Mouse (Mus musculus): ENCODE data around the gene Scn9a. TPM values are rescaled to one million over a fixed set of nuclear protein-coding genes. Genes with fewer than 3 reads are reported as not detected.
A peak's percentile ranks its signal among the peaks of the same experiment; 100 is the strongest.

The Scn9a gene
- total RNA-seq, 2 experiments from 2014 or later = 3.8 to 3.9 TPM

DNA sequence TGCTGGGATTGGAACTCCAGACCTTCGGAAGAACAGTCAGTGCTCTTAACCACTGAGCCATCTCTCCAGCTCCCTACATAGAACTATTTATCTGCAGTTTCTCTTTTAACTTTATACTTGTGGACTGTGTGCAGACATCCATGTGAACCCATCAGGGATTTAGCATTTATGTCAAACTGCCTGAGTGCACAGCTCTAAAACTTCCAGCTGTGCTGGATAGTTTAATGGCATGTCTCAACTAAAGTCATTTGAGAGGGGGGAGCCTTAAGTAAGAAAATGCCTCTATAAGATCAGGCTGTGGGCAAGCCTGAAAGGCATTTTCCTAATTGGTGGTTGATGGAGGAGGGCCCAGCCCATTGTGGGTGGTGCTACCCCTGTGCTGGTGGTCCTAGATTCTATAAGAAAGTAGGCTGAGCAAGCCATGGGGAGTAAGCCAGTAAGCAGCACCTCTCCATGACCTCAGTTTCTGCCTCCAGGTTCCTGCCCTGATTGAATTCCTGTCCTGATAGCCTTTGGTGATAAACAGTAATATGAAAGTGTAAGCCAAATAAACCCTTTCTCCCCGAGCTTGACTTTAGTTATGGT is 169.8 kb downstream of the Scn9a start:
- DNase-seq (ENCODE audit: low spot score in 2 of 2) = no peak

DNA sequence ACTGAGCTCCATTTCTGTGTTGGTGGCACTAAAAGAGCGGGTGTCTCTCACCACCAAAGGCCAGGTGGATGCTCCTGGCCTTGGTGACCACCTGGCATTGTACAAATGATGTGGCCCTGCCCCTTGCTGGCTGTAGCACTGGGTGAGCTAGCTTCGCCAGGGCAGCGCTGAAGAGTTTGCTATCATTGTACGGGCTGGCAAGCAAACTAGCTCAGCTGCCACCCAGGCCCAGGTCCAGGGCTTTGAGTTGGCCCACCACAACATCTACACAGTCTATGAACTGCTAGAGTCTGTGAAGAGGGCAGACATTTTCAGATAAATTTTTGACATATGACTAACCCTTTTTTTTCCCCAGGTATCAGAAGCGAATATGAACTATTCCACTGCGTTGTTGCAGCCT is 170.8 kb downstream of the Scn9a start:
- DNase-seq (ENCODE audit: low spot score in 2 of 2) = peak in 1 of 2 experiments; percentile 55

DNA sequence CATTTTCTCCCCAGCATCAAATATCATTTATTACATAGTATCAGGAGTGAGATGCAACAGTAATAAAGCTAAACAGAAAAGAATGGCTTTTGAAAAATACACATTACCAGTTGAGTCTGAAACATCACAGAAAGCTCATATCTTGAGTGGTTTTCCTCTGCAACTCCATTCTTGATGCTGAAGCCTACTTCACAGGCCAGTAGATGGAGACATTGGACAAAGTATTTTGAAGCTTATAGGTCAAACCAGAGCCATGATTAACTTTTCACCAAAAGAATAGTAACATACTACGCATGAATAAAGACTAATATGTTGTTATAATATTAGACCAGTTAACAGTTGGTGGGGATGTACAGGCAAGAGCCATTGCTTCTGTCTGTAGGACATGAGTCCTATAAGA is 172.3 kb downstream of the Scn9a start:
- DNase-seq (ENCODE audit: low spot score in 2 of 2) = no peak

DNA sequence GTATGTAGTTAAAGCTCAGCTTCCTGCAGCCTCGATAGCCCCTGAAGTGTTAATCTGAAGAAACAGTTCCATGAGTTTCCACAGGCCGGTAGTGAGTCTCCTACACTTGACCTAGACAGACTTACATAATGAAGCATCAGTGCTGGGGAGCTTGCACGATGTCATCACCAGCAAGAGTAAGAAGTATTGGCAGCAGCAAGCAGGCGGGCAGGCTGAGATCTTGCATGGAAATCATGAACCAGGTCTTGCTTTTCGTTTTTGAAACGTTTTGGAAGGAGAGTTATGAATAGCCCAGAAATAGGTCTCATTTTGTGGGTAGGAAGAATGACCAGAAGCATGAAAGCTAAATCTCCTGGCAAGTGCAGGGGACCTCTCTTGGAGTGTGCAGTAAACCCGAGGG is 194.1 kb downstream of the Scn9a start, which contains the start of gene Scn1a:
Scn1a (minus strand) TSS at position 130 of the 400 bp plus-strand sequence.
- DNase-seq (ENCODE audit: low spot score in 2 of 2) = no peak

DNA sequence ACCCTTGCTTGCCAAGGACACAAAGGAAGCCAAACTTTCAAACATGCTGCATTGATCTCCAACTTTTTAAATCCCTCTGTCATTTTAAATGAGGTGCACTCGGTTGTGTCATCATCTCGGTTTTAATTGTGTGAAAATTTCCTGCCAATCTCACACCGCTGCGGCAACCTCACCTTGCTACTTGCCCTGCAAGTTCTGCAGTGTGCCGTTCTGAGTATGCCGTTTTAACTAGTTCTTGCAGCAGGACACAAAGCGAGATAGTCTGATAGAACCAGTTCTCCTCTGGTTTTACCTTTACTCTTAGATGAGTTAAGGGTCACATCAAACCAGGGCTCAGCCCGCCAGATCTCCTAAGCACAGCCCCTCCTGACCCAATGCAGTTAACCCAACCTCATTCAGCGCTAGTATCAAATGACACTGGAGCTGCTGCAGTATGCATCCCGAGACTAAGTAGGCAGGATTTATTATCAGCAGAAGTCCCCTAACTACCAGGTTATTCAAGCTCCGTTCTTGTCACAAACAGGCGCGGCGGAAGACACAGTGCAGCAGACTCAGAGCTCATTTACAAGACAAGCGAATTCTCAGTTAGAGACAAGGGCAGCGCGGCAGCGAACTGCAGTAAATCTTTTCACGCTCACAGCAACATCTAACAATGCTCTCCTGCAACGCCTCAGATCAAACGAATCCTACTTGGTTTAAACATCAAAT is 194.8 kb downstream of the Scn9a start:
- DNase-seq (ENCODE audit: low spot score in 2 of 2) = peak in 1 of 2 experiments; percentile 15

DNA sequence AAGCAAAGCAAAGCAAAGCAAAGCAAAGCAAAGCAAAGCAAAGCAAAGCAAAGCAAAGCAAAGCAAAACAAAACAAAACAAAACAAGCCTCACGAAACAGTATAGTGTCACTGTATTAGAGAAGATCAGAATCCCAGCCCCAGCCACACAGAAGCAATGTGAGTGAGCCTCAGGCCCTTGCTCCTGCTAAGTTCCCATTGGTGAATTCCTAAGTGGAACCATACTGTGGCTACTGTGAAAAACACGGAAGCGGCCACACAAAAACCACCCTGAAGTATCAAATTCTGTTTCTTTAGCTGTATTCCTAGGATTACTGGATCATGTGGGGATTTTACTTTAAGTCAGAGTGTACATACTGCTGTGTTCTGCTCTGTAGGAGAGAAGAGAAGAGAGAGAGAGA is 198.5 kb downstream of the Scn9a start:
- DNase-seq (ENCODE audit: low spot score in 2 of 2) = no peak

Other genes starting within 250 kb of the Scn9a start
- 10 to 100 TPM; 49.6 to 60.0 TPM for gene Scn1a, start 194.1 kb downstream of the Scn9a start, total RNA-seq (2021)
- gene Scn7a, start 150.0 kb upstream of the Scn9a start, total RNA-seq (2021) = 1 to 10 TPM in 1 of 2 experiments, under 1 TPM in 1; 0.95 to 1.2 TPM

Measured in layer of hippocampus, postnatal 14 days (tissue).